Mouse (Mus musculus) urinary bladder, adult 18-20 months (tissue): ENCODE data around the gene Kidins220.

Source experiments
- DNase-seq, 2 experiments: peaks; one replicate each; pipeline ENCODE4 v3.0.0; 2022; ENCODE audit warnings: low spot score in 2 of 2, mixed read lengths in 2 of 2

The Kidins220 gene

GRCm38 (mm10) chr12:24963393-24964022 lies 11.2 kb upstream of the Kidins220 start:
- peak; percentile 23 to 61 for DNase-seq

DNA sequence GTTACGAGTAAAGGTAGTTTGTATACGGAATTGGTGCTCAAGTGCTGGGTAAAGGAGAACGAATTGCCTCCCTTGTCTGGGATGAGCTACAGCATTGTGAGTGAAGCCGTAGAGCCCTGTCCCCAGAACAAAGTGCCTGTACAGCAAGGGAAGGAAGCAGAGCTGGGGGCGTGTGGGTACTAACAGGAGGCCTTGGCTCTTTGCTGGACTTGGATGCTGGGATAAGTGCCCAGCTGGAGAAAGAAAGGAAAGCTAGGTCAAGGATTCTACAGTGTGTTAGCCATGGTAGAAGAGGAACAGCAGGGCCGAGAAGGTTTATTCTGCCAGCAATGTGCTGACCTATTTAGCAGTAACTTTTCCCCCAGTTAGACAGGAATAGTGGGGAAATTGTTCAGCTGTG lies 9.3 kb upstream of the Kidins220 start:
- no peak for DNase-seq

DNA sequence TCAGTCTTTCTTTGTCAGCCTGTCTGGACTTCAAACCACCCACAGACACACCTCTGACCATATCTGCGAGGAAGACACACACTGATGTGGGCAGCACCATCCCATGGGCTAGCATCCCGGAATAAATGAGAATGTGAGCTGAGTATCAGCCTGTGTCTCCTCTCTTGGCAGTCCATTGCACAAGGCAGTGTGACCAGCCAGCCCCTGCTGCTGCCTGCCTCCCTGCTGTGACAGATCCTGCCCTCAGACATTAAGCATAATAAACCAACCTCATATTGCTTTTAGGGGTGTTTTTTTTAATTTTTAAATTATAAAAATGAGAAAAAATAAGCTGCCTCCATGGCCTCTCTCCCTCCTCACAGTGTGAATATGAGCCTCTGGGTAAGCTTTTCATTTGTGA lies 8.7 kb upstream of the Kidins220 start:
- DNase-seq, result no peak

DNA sequence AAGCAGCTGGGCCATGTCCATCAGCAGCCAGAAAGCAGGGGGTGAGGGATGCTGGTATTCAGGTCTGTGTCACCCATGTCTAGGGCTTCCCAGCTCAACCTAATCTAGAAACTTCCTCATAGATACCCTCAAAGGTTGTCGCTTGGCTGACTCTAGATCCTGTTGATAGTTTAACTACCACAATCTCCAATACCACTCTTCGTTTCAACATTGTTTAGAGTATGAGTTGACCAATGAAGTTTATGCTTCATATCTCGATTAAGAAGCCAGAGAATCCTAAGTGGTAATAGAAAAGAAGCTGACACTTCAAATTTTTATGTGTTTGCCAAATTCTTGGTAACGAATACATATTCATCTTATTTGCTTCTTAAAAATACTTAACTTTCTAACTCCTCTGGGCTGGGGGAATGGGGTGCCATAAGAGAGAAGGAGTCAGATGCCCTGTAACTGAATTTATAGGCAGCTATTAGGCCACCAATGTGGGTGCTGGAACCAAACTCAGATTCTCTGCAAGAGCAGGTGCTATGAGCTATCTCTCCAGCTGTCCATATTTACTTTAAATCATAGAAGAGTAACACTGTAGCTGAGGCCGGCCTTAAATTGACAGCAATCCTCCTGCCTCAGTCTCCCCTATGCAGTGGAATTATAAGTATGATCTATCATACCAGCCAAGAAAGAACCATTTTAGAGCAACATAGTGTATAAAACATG lies 3.1 kb upstream of the Kidins220 start:
- DNase-seq, result no peak

DNA sequence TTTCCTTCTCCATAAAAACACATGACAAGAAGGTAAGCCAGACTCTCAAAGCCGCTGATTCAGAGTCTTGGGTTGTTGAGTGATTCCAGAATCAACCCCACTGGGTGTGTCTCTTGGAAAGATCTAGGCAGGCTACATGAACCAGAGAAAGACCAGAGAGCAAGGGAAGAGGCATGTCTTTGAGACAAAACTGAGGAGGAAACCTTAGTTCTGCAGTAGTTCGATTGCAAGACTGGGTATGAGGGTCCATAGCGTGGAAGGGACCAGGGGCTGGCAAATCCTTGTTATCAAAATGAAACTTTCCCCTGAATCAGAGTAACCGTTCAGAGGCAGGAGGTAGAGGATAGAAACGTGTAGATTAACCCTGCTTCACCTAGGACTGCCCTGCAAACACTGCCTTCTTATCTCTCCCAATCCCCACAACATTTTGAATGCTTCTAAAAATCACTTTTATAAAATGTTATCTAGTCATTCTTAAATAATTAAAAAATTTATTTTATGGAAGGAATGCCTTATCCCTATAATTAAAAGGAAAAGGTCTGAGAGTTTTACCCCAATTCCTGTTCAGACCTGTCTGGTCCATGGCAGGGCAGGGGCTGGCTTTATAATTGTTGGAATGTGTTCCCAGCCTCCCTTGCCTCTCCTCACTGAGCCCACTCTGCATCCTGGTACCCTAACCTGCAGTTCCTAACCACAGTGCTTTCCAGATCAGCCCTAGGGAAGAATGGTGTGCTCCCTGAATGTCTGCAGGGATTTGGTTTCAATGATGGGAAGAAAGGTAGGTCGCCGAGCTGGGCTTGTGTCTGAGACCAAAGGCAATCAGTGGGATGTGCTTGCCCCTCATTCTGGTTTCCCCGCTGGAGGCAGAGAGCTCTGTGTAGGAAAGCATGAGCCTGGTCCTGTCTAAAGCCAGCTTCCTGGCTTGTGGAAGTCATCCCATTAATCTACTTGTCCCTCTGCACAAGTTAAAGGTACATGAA lies 2.1 kb upstream of the Kidins220 start:
- DNase-seq, result no peak

- no peak for DNase-seq
Measured at GRCm38 (mm10) chr12:24973586-24973985, 1.1 kb upstream of the Kidins220 start.

- peak; percentile 59 to 61 for DNase-seq
Measured at GRCm38 (mm10) chr12:24975115-24975733, 499 bp downstream of the Kidins220 start.

GRCm38 (mm10) chr12:24985226-24985625 lies 10.5 kb downstream of the Kidins220 start:
- no peak for DNase-seq

- no peak for DNase-seq
Measured at GRCm38 (mm10) chr12:24995350-24995749, 20.6 kb downstream of the Kidins220 start.

DNA sequence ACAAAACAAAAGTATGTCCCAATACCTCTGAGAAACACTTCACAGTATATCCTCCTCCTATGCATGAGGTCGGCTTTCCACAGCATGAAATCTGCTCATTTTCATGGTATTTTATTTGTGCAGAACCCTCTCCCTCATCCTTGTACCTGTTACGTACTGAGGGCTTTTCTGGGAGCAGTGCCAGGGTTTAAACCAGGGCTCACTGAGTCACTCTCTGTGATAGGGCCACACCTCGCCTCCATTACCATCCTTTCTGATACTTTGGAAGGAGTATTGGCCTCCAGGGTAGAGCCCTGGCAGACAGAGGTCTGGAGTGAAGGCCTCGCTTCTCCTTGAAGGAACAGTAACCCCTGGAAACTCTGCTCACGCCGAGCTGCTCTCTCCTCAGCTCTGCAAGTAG lies 30.6 kb downstream of the Kidins220 start:
- no peak for DNase-seq

DNA sequence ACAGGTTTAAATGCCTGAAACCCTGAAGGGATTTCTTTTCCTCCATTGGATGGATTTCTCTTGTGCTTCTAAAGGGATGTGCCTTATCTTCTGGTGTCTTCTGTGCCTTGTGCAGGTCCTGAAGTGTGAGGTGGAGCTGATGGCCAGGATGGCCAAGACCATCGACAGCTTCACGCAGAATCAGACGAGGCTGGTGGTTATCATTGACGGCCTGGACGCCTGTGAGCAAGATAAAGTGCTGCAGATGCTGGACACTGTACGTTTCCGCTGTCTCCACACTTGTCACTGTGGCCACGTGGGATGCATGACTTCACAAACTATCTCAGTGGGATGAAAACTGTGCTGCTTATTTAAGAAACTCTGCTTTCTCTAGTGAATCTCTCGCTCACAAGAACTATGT lies 35.2 kb downstream of the Kidins220 start:
- no peak for DNase-seq

GRCm38 (mm10) chr12:25010416-25010815 lies 35.7 kb downstream of the Kidins220 start:
- DNase-seq, result no peak

DNA sequence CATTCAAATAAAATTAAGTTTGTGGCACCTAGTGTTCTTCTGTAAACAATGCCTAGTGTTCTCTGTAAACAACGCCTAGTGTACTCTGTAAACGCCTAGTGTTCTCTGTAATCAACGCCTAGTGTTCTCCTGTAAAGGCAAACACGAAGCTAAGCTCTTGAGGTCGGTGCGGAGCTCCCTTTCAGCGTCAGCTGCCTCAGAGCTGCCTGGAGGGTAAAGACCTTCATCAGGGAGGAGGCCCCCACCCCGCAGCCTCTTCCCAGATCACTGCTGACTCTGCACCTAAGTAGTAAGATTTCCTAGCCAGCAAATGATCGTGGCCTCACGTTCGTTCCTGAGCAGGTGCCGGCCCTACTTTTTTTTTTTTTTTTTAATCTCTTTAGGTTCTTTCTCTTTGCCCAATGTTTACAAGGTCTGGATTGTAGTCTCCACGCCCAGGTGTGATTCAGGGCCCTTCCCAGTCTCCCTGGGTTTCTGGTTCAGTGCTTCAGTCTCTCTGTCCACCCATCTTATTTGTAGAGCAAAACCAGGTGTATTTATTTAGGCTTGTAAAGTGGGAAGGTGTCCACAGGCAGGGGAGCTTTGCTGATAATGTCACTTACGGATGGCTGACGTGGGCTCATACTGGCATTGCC lies 37.1 kb downstream of the Kidins220 start:
- DNase-seq, result no peak

GRCm38 (mm10) chr12:25012555-25013540 lies 38.1 kb downstream of the Kidins220 start:
- DNase-seq, result no peak

DNA sequence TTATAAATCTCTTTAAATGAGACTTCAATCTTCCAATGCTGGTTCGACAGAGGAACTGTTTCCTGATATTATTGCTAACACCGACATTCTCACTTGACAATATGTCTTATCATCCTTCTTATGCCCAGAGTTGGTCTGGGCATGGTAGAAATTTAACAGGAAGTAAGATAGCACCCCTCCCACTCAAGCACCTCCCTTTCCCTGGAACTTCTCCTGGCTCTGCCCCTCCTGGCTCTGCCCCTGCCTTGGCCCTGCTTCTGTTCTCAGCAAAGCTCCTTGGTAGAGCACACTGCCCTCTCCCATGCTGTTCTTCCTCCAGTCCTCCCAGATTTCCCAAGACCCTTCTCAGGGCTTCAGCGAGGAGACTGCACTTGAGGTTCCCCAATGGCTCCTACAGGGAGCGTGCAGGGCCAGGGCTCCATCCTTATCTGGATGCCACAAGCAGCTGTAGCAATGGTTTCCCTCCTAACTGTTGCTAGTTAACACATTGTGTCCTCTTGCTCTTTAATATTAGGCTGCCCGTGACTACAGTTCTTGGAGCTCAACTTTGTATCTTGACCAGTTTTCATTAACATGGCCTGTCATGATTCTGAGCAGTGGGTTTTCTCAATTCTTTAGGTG lies 39.7 kb downstream of the Kidins220 start:
- DNase-seq, result no peak

DNA sequence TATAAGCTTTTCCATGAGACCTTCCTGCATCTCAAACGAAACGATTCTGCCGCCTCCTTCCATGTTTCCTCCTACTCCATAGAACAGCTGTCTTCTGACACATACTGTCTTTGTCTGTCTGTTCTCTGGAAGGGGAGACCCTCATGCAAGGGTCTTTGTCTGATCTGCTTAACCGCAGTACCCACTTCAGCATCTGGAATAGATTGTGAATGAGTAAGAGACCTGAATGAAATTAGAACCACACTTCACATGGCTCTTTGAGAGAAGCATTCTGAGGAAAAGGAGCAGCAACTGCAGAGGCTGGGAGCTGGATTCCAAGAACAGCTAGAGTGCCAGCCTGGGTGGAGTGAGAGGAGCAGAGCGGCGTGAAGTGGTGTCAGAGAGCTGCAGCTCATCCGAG lies 40.2 kb downstream of the Kidins220 start:
- no peak for DNase-seq

DNA sequence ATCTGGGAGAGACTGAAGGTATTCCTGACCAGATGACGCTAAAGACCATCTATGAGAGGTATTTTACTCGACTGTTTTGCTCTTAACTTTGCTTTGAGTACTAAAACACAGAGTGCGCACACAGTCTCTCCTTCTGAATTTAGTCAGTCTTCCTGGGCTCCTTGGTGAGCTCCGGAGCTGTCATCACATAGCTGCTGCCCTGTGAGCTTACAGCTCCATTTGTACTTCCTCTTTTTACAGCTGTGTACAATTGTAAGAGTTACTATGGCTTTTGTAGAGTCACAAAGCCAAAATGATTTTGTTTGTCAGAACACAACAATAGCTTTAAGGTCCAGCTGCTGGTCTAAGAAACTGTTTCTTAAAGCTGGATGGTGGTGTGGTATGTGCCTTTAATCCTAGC lies 42.3 kb downstream of the Kidins220 start:
- no peak for DNase-seq

DNA sequence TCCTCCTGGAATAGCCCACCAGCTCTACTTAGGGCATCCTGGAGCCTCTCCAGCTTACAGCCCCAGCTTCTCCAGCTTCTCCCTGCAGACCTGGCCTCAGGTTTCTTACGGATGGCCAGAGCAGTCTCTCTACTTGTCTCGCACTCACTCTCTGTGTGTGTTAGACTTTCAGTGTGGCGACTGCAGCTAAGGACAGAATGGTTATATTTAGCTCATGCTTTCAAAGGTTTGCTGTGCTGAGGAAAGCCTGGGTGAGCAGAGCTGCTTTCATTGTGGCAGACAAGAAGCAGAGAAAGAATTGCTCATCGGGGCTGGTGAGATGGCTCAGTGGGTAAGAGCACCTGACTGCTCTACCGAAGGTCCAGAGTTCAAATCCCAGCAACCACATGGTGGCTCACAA lies 46.3 kb downstream of the Kidins220 start:
- DNase-seq, result no peak

DNA sequence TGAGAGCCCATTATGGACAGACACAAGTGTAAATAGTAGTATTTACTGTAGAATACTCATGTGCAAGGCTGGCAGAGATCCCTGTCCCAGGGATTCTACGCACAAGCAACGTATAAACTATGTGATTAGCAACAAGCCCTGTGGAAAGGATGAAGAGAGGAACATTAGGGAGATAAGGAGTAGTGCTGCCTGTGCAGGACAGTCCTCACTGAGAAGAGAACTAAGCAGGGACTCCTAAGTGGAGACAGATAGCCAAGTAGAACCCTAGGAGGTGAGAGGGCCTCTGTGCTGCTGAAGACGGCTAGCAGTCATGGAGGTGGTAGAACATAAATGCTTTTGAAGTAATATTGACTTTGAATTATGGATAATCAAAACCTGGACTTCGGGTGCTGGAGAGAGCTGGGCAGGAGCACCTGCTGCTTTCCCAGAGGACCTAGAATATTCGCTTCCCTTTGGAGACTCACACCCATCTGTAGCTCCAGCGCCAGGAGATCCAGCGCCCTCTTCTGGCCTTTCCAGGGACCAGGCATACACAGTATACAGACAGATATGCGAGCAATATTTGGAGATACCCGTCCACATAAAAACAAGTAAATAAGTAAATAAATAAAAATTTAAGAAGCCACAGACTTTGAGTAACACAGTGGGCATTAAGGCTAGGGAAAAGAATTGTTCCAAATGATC lies 50.3 kb downstream of the Kidins220 start:
- DNase-seq, result no peak
